14 mouse cellular contexts compared by ENCODE assay signal in genomic region chr14:12554486-12554885, GRCm38 (mm10).
A peak's percentile ranks its signal among the peaks of the same experiment; 100 is the strongest.
DNase-seq lines count a peak whose midpoint lies in the region; TF ChIP-seq lines count a peak whose summit lies in the region.
"Had no signal": no experiment of that assay in that cellular context is flagged by ENCODE, and none has a peak within 500 bp of the region (broad histone marks: within the 10 kb centered on the region; RNA-seq: fewer than 3 reads in every experiment).

No protein-coding gene starts in this region.

- peak; percentile 34 to 38 for DNase-seq in cerebellum, postnatal 10 days
- DNase-seq in cerebellum, adult 9-11 months = no peak
- peak; percentile 41 to 48 for DNase-seq in cerebellum, postnatal 36 days
- no peak for DNase-seq in cerebellum, adult 9-10 months
- DNase-seq in brain, adult 2 months (ENCODE audit: low read depth, low spot score) = peak; percentile 38
- peak; percentile 23 for DNase-seq in brain, embryonic 14.5 days (ENCODE audit: low read depth)
- DNase-seq: adrenal gland, adult 2 months; adrenal gland, postnatal 14 days; gastrocnemius, postnatal 10 days; gastrocnemius, postnatal 36 days; heart, adult 2 months; heart, postnatal 14 days; heart, postnatal 4 days; kidney, adult 18-20 months had no signal

- TF ChIP-seq POLR2A in brain, embryonic 14.5 days (IDR thresholded peaks at IDR 0.05; ENCODE audit: borderline replicate concordance, extremely low read depth, insufficient read depth, insufficient read length, poor library complexity, severe bottlenecking) = no peak

- no peak for TF ChIP-seq CTCF in brain, embryonic 14.5 days (IDR thresholded peaks at IDR 0.05; ENCODE audit: borderline replicate concordance, extremely low read depth, insufficient read depth, insufficient read length)

Comparison
In these comparisons a context has a peak if more than half of its experiments do, and no peak if none do; other contexts are left out.
1. DNase-seq: peak in cerebellum, postnatal 10 days (2 of 2), cerebellum, postnatal 36 days (2 of 2), brain, adult 2 months (single experiment) and brain, embryonic 14.5 days (single experiment); none in cerebellum, adult 9-11 months (single experiment) and cerebellum, adult 9-10 months (single experiment).